Mouse (Mus musculus) C2C12 (cell line): ENCODE measurements around the gene Rnpepl1.

ENCODE experiments used
- CTCF ChIP-seq: IDR thresholded peaks from one replicate; pipeline ENCODE4 v1.5.1; 2011; ENCODE audit not compliant: control insufficient read depth, insufficient read depth, insufficient read length
- FOSL1 ChIP-seq: IDR thresholded peaks from one replicate; pipeline ENCODE4 v1.8.0; 2011; ENCODE audit warnings: mild to moderate bottlenecking, low read length; ENCODE audit not compliant: poor library complexity, insufficient read depth, severe bottlenecking
- MAX ChIP-seq: IDR thresholded peaks from one replicate; pipeline ENCODE4 v1.6.1; 2011; ENCODE audit warnings: mild to moderate bottlenecking, control low read depth

- TF ChIP-seq CTCF (no peak), MAX (no peak), FOSL1 (no peak)
Observed at GRCm38 (mm10) chr1:92920474-92921200, 10.1 kb downstream of the Rnpepl1 start.
